Mouse (Mus musculus): Measurements from ENCODE around the gene Rapgef2.

- no peak for TF ChIP-seq GATA1 (IDR thresholded peaks at IDR 0.05; ENCODE audit: low read length)
- no peak for TF ChIP-seq TAL1 (IDR thresholded peaks at IDR 0.05; ENCODE audit: low read length)
These were observed 80.3 kb downstream of the Rapgef2 start for GRCm38 (mm10) chr3:79205981-79206380.
